Mouse (Mus musculus) myocyte (in vitro differentiated cells): ENCODE data around the gene Nr1h2. TPM values are rescaled to one million over a fixed set of nuclear protein-coding genes. Genes with fewer than 3 reads are reported as not detected.

Experiments
- H3K27me3 ChIP-seq: one replicate; pipeline ENCODE4 v1.6.1; 2011; ENCODE audit not compliant: control insufficient read depth, insufficient read depth, insufficient read length
- H3K36me3 ChIP-seq: one replicate; pipeline ENCODE4 v1.6.1; 2011; ENCODE audit not compliant: control insufficient read depth, insufficient read depth
- H3K4me2 ChIP-seq: one replicate; pipeline ENCODE4 v1.6.1; 2011; ENCODE audit warnings: low read depth, control low read depth
- H3K4me3 ChIP-seq: one replicate; pipeline ENCODE4 v1.5.1; 2011; ENCODE audit warnings: mild to moderate bottlenecking, control low read depth, moderate library complexity
- H3K79me2 ChIP-seq: one replicate; pipeline ENCODE4 v1.6.1; 2011; ENCODE audit not compliant: control insufficient read depth, insufficient read depth
- H3ac ChIP-seq: one replicate; pipeline ENCODE4 v1.6.1; 2011; ENCODE audit not compliant: control insufficient read depth, insufficient read length
- CEBPB ChIP-seq: IDR thresholded peaks from 2 replicates; pipeline ENCODE4 v1.6.1; 2011; ENCODE audit warnings: mild to moderate bottlenecking, moderate library complexity; ENCODE audit not compliant: poor library complexity, insufficient read depth, severe bottlenecking
- E2F4 ChIP-seq: IDR thresholded peaks from one replicate; pipeline ENCODE4 v1.6.1; 2011; ENCODE audit warnings: mild to moderate bottlenecking, control low read depth, moderate library complexity; ENCODE audit not compliant: insufficient read depth
- MAX ChIP-seq: IDR thresholded peaks from one replicate; pipeline ENCODE4 v1.6.1; 2011; ENCODE audit warnings: low read depth, mild to moderate bottlenecking, control low read depth
- MYOD1 ChIP-seq, 3 experiments: IDR thresholded peaks; one replicate each; pipeline ENCODE4 v1.6.1; 2011; ENCODE audit warnings: control low read depth in 2 of 3, low read depth in 2 of 3, mild to moderate bottlenecking in 2 of 3, moderate library complexity in 1 of 3; ENCODE audit not compliant: insufficient read length in 2 of 3, control insufficient read depth in 1 of 3
- MYOG ChIP-seq, 3 experiments: IDR thresholded peaks; one replicate each; pipeline ENCODE4 v1.6.1; 2011; ENCODE audit warnings: control low read depth in 2 of 3, low read depth in 2 of 3, mild to moderate bottlenecking in 2 of 3; ENCODE audit not compliant: insufficient read length in 2 of 3, control insufficient read depth in 1 of 3, insufficient read depth in 1 of 3
- POLR2A ChIP-seq: IDR thresholded peaks from one replicate; pipeline ENCODE4 v1.6.1; 2011; ENCODE audit warnings: low read depth, mild to moderate bottlenecking, control low read depth, moderate library complexity; ENCODE audit not compliant: insufficient read length
- POLR2AphosphoS2 ChIP-seq: IDR thresholded peaks from one replicate; pipeline ENCODE4 v1.6.1; 2011; ENCODE audit warnings: low read depth, control low read depth; ENCODE audit not compliant: insufficient read length
- REST ChIP-seq: IDR thresholded peaks from one replicate; pipeline ENCODE4 v1.6.1; 2011; ENCODE audit warnings: mild to moderate bottlenecking, control low read depth, moderate library complexity; ENCODE audit not compliant: insufficient read depth, insufficient read length
- SRF ChIP-seq: IDR thresholded peaks from one replicate; pipeline ENCODE4 v1.6.1; 2011; ENCODE audit warnings: low read depth; ENCODE audit not compliant: control insufficient read depth, insufficient read length
- TCF12 ChIP-seq: IDR thresholded peaks from one replicate; pipeline ENCODE4 v1.6.1; 2011; ENCODE audit warnings: mild to moderate bottlenecking, control low read depth; ENCODE audit not compliant: poor library complexity, insufficient read depth, severe bottlenecking
- TCF3 ChIP-seq: IDR thresholded peaks from one replicate; pipeline ENCODE4 v1.6.1; 2011; ENCODE audit warnings: low read depth, control low read depth; ENCODE audit not compliant: insufficient read length
- USF1 ChIP-seq: IDR thresholded peaks from one replicate; pipeline ENCODE4 v1.6.1; 2011; ENCODE audit warnings: low read depth, mild to moderate bottlenecking, control low read depth, moderate library complexity
- polyA plus RNA-seq: library from polyadenylated mRNA; unstranded; fragments of >200 nt; fragmentation: generic; extraction: Trizol; gene quantifications from one replicate; pipeline ENCODE4 v1.2.1, GENCODE M21; 2012; ENCODE audit warnings: missing spikeins

The Nr1h2 gene
- polyA plus RNA-seq, 1 experiment, result 94.7 TPM

- Histone ChIP-seq H3K4me3 (no peak overlapping the region), H3K4me2 (no peak overlapping the region), H3K36me3 (no peaks in the 10 kb centered on the region), H3K27me3 (peaks cover 25% of the 10 kb centered on the region), H3ac (no peak overlapping the region), H3K79me2 (no peaks in the 10 kb centered on the region)
- TF ChIP-seq REST, result no peak
- no peak for TF ChIP-seq CEBPB
- no peak for TF ChIP-seq TCF12
- no peak for TF ChIP-seq MYOG (IDR thresholded peaks at IDR 0.05; ENCODE audit: control insufficient read depth in 1 of 3, insufficient read depth in 1 of 3, insufficient read length in 2 of 3, low read depth in 2 of 3)
- TF ChIP-seq MAX, result no peak
- TF ChIP-seq MYOD1 (IDR thresholded peaks at IDR 0.05; ENCODE audit: control insufficient read depth in 1 of 3, insufficient read length in 2 of 3, low read depth in 2 of 3), result no peak
- TF ChIP-seq POLR2AphosphoS2, result no peak
- no peak for TF ChIP-seq TCF3
Measured at GRCm38 (mm10) chr7:44519240-44519913, 34.4 kb downstream of the Nr1h2 start.

GRCm38 (mm10) chr7:44507491-44507890, 46.3 kb downstream of the Nr1h2 start:
- Histone ChIP-seq H3K36me3 (no peaks in the 10 kb centered on the region), H3ac (no peak overlapping the region), H3K4me3 (no peak overlapping the region), H3K27me3 (peaks cover 48% of the 10 kb centered on the region), H3K79me2 (no peaks in the 10 kb centered on the region), H3K4me2 (no peak overlapping the region)
- no peak for TF ChIP-seq TCF3
- no peak for TF ChIP-seq MAX
- no peak for TF ChIP-seq USF1
- no peak for TF ChIP-seq MYOD1 (IDR thresholded peaks at IDR 0.05; ENCODE audit: control insufficient read depth in 1 of 3, insufficient read length in 2 of 3, low read depth in 2 of 3)
- no peak for TF ChIP-seq TCF12
- no peak for TF ChIP-seq REST
- no peak for TF ChIP-seq E2F4
- no peak for TF ChIP-seq CEBPB
- no peak for TF ChIP-seq POLR2A
- no peak for TF ChIP-seq POLR2AphosphoS2
- no peak for TF ChIP-seq SRF
- TF ChIP-seq MYOG (IDR thresholded peaks at IDR 0.05; ENCODE audit: control insufficient read depth in 1 of 3, insufficient read depth in 1 of 3, insufficient read length in 2 of 3, low read depth in 2 of 3), result no peak

GRCm38 (mm10) chr7:44501563-44502115, 52.1 kb downstream of the Nr1h2 start:
- Histone ChIP-seq H3K79me2 (no peaks in the 10 kb centered on the region), H3ac (no peak overlapping the region), H3K4me3 (no peak overlapping the region), H3K4me2 (no peak overlapping the region), H3K27me3 (peaks cover 17% of the 10 kb centered on the region), H3K36me3 (no peaks in the 10 kb centered on the region)
- TF ChIP-seq MYOG (IDR thresholded peaks at IDR 0.05; ENCODE audit: control insufficient read depth in 1 of 3, insufficient read depth in 1 of 3, insufficient read length in 2 of 3, low read depth in 2 of 3) (no peak), MYOD1 (IDR thresholded peaks at IDR 0.05; ENCODE audit: control insufficient read depth in 1 of 3, insufficient read length in 2 of 3, low read depth in 2 of 3) (no peak), POLR2A (no peak), MAX (no peak), TCF3 (no peak), SRF (no peak), REST (no peak), TCF12 (no peak), E2F4 (no peak), USF1 (no peak), POLR2AphosphoS2 (no peak), CEBPB (no peak)

GRCm38 (mm10) chr7:44500046-44500445, 53.7 kb downstream of the Nr1h2 start:
- no peak overlapping the region for H3ac ChIP-seq
- no peak overlapping the region for H3K4me2 ChIP-seq
- H3K36me3 ChIP-seq, result no peaks in the 10 kb centered on the region
- peaks cover 5% of the 10 kb centered on the region for H3K27me3 ChIP-seq
- H3K79me2 ChIP-seq, result peaks cover 8% of the 10 kb centered on the region
- TF ChIP-seq SRF, result no peak
- TF ChIP-seq TCF12, result no peak
- no peak for TF ChIP-seq POLR2A
- TF ChIP-seq TCF3, result no peak
- no peak for TF ChIP-seq MYOD1 (IDR thresholded peaks at IDR 0.05; ENCODE audit: control insufficient read depth in 1 of 3, insufficient read length in 2 of 3, low read depth in 2 of 3)
- TF ChIP-seq CEBPB, result no peak
- TF ChIP-seq E2F4, result no peak
- no peak for TF ChIP-seq POLR2AphosphoS2
- no peak for TF ChIP-seq REST
- no peak overlapping the region for H3K4me3 ChIP-seq

Other genes with a start within 250 kb of the Nr1h2 start
- gene Clec11a, start 247.0 kb downstream of the Nr1h2 start, polyA plus RNA-seq, result 0.60 TPM
- gene Shank1, start 243.7 kb downstream of the Nr1h2 start, polyA plus RNA-seq, result 0.10 TPM
- not detected for gene Syt3, start 169.8 kb downstream of the Nr1h2 start, polyA plus RNA-seq
- not detected for gene 1700008O03Rik, start 168.1 kb downstream of the Nr1h2 start, polyA plus RNA-seq
- gene Lrrc4b, start 124.9 kb downstream of the Nr1h2 start, polyA plus RNA-seq, result not detected
- gene Aspdh, start 88.6 kb downstream of the Nr1h2 start, polyA plus RNA-seq, result not detected
- 233 TPM for gene Josd2, start 86.0 kb downstream of the Nr1h2 start, polyA plus RNA-seq
- gene Emc10, start 57.4 kb downstream of the Nr1h2 start, polyA plus RNA-seq, result 98.2 TPM
- gene Fam71e1, start 57.4 kb downstream of the Nr1h2 start, polyA plus RNA-seq, result 1.7 TPM
- 4.7 TPM for gene Mybpc2, start 29.3 kb downstream of the Nr1h2 start, polyA plus RNA-seq
- gene Spib, start 21.9 kb downstream of the Nr1h2 start, polyA plus RNA-seq, result 0.05 TPM
- gene Pold1, start 5.1 kb downstream of the Nr1h2 start, polyA plus RNA-seq, result 23.9 TPM
- not detected for gene Napsa, start 18.4 kb upstream of the Nr1h2 start, polyA plus RNA-seq
- 0.92 TPM for gene Kcnc3, start 36.7 kb upstream of the Nr1h2 start, polyA plus RNA-seq
- gene Myh14, start 116.9 kb upstream of the Nr1h2 start, polyA plus RNA-seq, result 0.17 TPM
- gene Izumo2, start 154.8 kb upstream of the Nr1h2 start, polyA plus RNA-seq, result not detected
- gene Vrk3, start 194.5 kb upstream of the Nr1h2 start, polyA plus RNA-seq, result 20.6 TPM
- 0.12 TPM for gene Zfp473, start 197.1 kb upstream of the Nr1h2 start, polyA plus RNA-seq